Mouse (Mus musculus) lung, embryonic 14.5 days (tissue): ENCODE data around the gene Rassf8. TPM values are rescaled to one million over a fixed set of nuclear protein-coding genes. Genes with fewer than 3 reads are reported as not detected.

Experiments
- ATAC-seq: fragments of 200-750 bp; cut with Nextera tagmentation; 2 replicates; pipeline ENCODE4 v1.8.0; 2017; ENCODE audit warnings: mild to moderate bottlenecking, moderate TSS enrichment, moderate library complexity; ENCODE audit not compliant: insufficient read depth
- DNase-seq: peaks from one replicate; pipeline ENCODE4 v3.0.0-alpha.2; 2015
- H3K27ac ChIP-seq: fragments of 300-500 bp; sonication (generic); 2 replicates; pipeline ENCODE4 v1.5.1; 2014; ENCODE audit warnings: low read depth, mild to moderate bottlenecking, moderate library complexity
- H3K27me3 ChIP-seq: fragments of 300-500 bp; sonication (generic); 2 replicates; pipeline ENCODE4 v1.6.1; 2014; ENCODE audit warnings: low read length, control low read depth; ENCODE audit not compliant: insufficient read depth
- H3K36me3 ChIP-seq: fragments of 300-500 bp; sonication (generic); 2 replicates; pipeline ENCODE4 v1.6.1; 2014; ENCODE audit warnings: control low read depth; ENCODE audit not compliant: insufficient read depth
- H3K4me1 ChIP-seq: fragments of 300-500 bp; sonication (generic); 2 replicates; pipeline ENCODE4 v1.6.1; 2014; ENCODE audit warnings: antibody characterized with exemption, control low read depth; ENCODE audit not compliant: insufficient read depth
- H3K4me2 ChIP-seq: fragments of 300-500 bp; sonication (generic); 2 replicates; pipeline ENCODE4 v1.6.1; 2014; ENCODE audit warnings: mild to moderate bottlenecking
- H3K4me3 ChIP-seq: fragments of 300-500 bp; sonication (generic); 2 replicates; pipeline ENCODE4 v1.5.1; 2014; ENCODE audit warnings: low read depth, low read length
- H3K9ac ChIP-seq: fragments of 300-500 bp; sonication (generic); 2 replicates; pipeline ENCODE4 v1.6.1; 2014
- H3K9me3 ChIP-seq: fragments of 300-500 bp; sonication (generic); 2 replicates; pipeline ENCODE4 v1.6.1; 2016; ENCODE audit warnings: low read depth, low read length, control low read depth
- CTCF ChIP-seq: IDR thresholded peaks from 2 replicates; pipeline ENCODE4 v1.5.1; 2016; ENCODE audit warnings: antibody characterized with exemption, low read depth
- WGBS: fragments of 180-500 bp; shearing (Covaris S2); extraction: QIAGEN DNeasy Blood & Tissue Kit; methylation state at CpG from one replicate; pipeline ENCODE4 v1.1.7; 2014; 5-methylcytosine and 5-hydroxymethylcytosine counted together
- polyA plus RNA-seq: library from polyadenylated mRNA; unstranded; fragments of >200 nt; fragmentation: Nextera tagmentation; extraction: Ambion mirVana; gene quantifications from 2 replicates; pipeline ENCODE4 v1.2.1, GENCODE M21; 2014

Rassf8 gene
- polyA plus RNA-seq, 1 experiment from 2014 or later = 11.7 TPM

DNA sequence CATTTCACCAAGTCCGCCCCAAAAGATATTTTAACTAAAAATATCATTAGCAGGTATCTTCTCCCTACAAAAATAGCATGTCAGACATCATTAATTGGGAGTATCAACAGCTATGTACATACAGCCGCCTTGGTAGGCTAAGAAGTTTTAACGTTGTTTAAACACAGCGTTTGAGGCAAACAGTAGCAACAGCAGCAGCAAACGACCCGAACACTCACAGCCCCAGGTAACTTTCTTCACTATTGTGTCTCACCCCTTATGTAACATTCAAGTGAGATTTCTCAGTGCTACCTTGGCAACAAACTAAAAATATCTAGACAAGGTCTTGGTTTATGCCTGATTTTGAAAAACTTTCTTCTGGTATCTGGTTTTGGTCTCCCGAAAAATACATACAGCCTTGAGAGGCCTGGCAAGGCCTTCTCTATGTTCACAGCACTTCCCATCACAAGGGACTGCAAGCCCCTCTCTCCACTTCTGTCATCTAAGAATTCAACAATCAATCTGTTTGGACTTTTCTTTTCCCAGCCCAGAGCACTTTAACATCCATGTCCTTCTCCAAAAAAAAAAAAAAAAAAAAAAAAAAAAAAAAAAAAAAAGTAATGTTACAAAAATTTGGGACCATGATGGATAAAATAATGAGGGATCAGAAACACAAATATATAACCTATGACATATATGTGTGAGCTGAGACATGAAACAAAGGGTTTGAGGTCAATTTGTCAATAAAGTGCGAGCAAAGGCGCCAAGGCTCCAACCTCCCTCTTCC is 115.1 kb downstream of the Rassf8 start:
- Histone ChIP-seq H3K27me3 (peaks cover 52% of the 10 kb centered on the region), H3K4me3 (peak overlapping the region; percentile 60; the same call in 1 of the 2 replicates), H3K4me1 (peaks cover 5% of the 10 kb centered on the region; the same call in 1 of the 2 replicates), H3K4me2 (peak overlapping the region; percentile 88; the same call in 1 of the 2 replicates), H3K36me3 (no peaks in the 10 kb centered on the region), H3K9me3 (no peaks in the 10 kb centered on the region), H3K27ac (no peak overlapping the region), H3K9ac (no peak overlapping the region)
- WGBS = 59% methylated on average over 9 of the region's 9 CpGs
- TF ChIP-seq CTCF = no peak
- ATAC-seq = no peak
- no peak for DNase-seq

DNA sequence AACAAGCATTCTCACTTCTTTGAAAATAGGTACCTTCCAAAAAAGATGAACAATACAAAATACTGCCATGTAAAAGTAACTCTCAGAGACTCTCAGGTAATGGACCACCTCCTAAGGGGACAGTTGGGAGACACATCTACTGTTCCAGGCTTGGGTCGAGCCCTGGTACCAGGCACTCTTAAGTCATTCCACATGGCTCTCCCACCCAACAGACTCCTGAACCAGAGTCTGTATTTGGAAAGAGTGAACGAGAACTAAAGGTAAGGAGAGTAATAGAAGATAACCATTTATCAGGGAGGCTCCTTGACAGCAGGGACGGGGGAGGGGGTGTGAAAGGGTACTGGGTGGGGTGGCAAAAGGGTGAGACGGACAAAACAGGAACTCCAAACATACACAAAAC is 115.8 kb downstream of the Rassf8 start:
- peak overlapping the region; percentile 88 for H3K4me2 ChIP-seq
- peak overlapping the region; percentile 60 for H3K4me3 ChIP-seq
- no peak overlapping the region for H3K27ac ChIP-seq
- DNase-seq = no peak
- H3K9me3 ChIP-seq = no peaks in the 10 kb centered on the region
- H3K9ac ChIP-seq = peak overlapping the region; percentile 50; the same call in 1 of the 2 replicates
- H3K27me3 ChIP-seq = peaks cover 56% of the 10 kb centered on the region
- no peak for TF ChIP-seq CTCF
- no peaks in the 10 kb centered on the region for H3K36me3 ChIP-seq
- WGBS = 11% methylated on average over 4 of the region's 4 CpGs
- peaks cover 5% of the 10 kb centered on the region; the same call in 1 of the 2 replicates for H3K4me1 ChIP-seq
- ATAC-seq = no peak

GRCm38 (mm10) chr6:145862739-145863064 is 116.2 kb downstream of the Rassf8 start:
- peak overlapping the region; percentile 50 for H3K9ac ChIP-seq
- under 1% methylated on average over 35 of the region's 35 CpGs for WGBS
- H3K4me1 ChIP-seq = peaks cover 5% of the 10 kb centered on the region; the same call in 1 of the 2 replicates
- no peak for ATAC-seq
- H3K9me3 ChIP-seq = no peaks in the 10 kb centered on the region
- peak overlapping the region; percentile 60 for H3K4me3 ChIP-seq
- no peak for TF ChIP-seq CTCF
- H3K27ac ChIP-seq = no peak overlapping the region
- DNase-seq = no peak
- peaks cover 59% of the 10 kb centered on the region for H3K27me3 ChIP-seq
- H3K36me3 ChIP-seq = no peaks in the 10 kb centered on the region
- H3K4me2 ChIP-seq = peak overlapping the region; percentile 88

DNA sequence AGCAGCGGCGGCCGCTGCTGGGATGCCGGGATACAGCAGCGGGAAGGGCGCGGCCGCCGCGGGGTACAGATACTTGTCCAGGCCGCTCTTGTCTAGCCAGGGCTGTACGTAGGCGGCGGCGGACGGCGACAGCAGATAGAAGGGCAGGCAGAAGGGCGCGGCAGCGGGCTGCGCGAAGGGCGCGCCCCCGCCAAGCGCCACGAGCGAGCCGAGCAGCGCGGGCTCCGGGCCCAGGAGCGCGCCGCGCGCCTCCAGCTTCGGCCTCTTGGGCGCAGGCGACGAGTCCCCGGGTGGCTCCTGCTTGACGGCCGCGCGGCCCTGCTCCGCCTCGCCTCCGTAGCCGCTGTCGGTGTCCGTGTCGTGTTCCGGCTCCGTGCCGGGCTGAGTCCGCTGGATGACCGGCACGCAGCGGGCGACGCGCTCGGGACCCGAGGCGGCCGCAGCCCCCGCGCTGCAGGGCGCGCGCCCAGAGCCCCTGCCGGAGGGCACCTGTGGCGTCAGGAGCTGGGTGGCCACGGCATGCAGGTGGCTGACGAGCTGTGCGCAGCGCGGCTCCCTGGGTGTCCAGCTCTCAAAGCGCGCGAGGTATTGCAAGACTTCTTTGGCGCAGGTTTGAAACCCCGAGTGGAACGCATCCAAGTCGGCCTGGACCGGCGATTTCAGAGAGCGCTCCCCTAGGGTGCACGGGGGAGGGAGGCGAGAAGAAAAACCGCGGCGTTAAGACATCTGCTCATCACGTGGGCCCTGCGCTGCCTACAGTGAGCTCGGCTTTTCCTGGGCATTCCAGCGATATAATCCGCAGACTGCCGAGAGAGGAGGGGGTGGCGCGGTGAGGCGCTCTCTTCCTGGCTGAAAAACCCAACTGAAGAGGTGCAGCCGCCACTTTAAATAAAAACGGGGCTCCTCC is 116.8 kb downstream of the Rassf8 start:
- DNase-seq (peak; percentile 73), ATAC-seq (peak; percentile 35)
- H3K36me3 ChIP-seq = no peaks in the 10 kb centered on the region
- under 1% methylated on average over 81 of the region's 105 CpGs for WGBS
- no peak for TF ChIP-seq CTCF
- peak overlapping the region; percentile 60 for H3K4me3 ChIP-seq
- H3K4me1 ChIP-seq = peaks cover 5% of the 10 kb centered on the region; the same call in 1 of the 2 replicates
- no peaks in the 10 kb centered on the region for H3K9me3 ChIP-seq
- H3K9ac ChIP-seq = peak overlapping the region; percentile 50
- peaks cover 60% of the 10 kb centered on the region for H3K27me3 ChIP-seq
- no peak overlapping the region for H3K27ac ChIP-seq
- peak overlapping the region; percentile 88 for H3K4me2 ChIP-seq

GRCm38 (mm10) chr6:145864171-145864570 is 117.6 kb downstream of the Rassf8 start:
- TF ChIP-seq CTCF = no peak
- Histone ChIP-seq H3K4me1 (peaks cover 5% of the 10 kb centered on the region; the same call in 1 of the 2 replicates), H3K27me3 (peaks cover 60% of the 10 kb centered on the region), H3K4me2 (peak overlapping the region; percentile 88), H3K36me3 (no peaks in the 10 kb centered on the region), H3K9me3 (no peaks in the 10 kb centered on the region), H3K9ac (no peak overlapping the region), H3K4me3 (peak overlapping the region; percentile 60), H3K27ac (no peak overlapping the region)
- ATAC-seq (no peak), DNase-seq (no peak)
- 3% methylated on average over 8 of the region's 8 CpGs for WGBS

GRCm38 (mm10) chr6:145865289-145865885 is 118.8 kb downstream of the Rassf8 start, which contains the start of gene Bhlhe41:
Gene Bhlhe41 (minus strand): TSS chr6:145865558.
- no peaks in the 10 kb centered on the region for H3K9me3 ChIP-seq
- peak within 1 kb of the TSS; percentile 18; the same call in 1 of the 2 replicates for H3K27ac ChIP-seq
- WGBS = 1% methylated on average over 50 of the region's 57 CpGs
- ATAC-seq = peak; percentile 50; the same call in 1 of the 2 replicates
- H3K4me2 ChIP-seq = peak within 1 kb of the TSS; percentile 88
- H3K4me3 ChIP-seq = peak within 1 kb of the TSS; percentile 60
- H3K27me3 ChIP-seq = peaks cover 60% of the 10 kb centered on the region
- H3K4me1 ChIP-seq = peaks cover 5% of the 10 kb centered on the region; the same call in 1 of the 2 replicates
- DNase-seq = peak; percentile 77
- TF ChIP-seq CTCF = no peak
- H3K36me3 ChIP-seq = no peaks in the 10 kb centered on the region
- H3K9ac ChIP-seq = peak within 1 kb of the TSS; percentile 47
